Mouse (Mus musculus) forebrain, embryonic 14.5 days (tissue): Measurements from ENCODE around the gene Itprid1. TPM values are rescaled to one million over a fixed set of nuclear protein-coding genes. Genes with fewer than 3 reads are reported as not detected.

ENCODE experiments used
- ATAC-seq: fragments of 200-750 bp; cut with Nextera tagmentation; 2 replicates; pipeline ENCODE4 v1.8.0; 2017; ENCODE audit warnings: mild to moderate bottlenecking, moderate library complexity
- DNase-seq: peaks from one replicate; pipeline ENCODE4 v3.0.0-alpha.2; 2015; ENCODE audit warnings: low spot score
- H3K27ac ChIP-seq: fragments of 300-500 bp; sonication (generic); 2 replicates; pipeline ENCODE4 v1.5.1; 2014; ENCODE audit warnings: low read depth, mild to moderate bottlenecking, control low read depth, low read length, moderate library complexity
- H3K27me3 ChIP-seq: fragments of 300-500 bp; sonication (generic); replicated peaks from 2 replicates; pipeline ENCODE4 v1.6.1; 2014; ENCODE audit warnings: low read length, control low read depth, mixed read lengths; ENCODE audit not compliant: control insufficient read depth, insufficient read depth
- H3K36me3 ChIP-seq: fragments of 300-500 bp; sonication (generic); 2 replicates; pipeline ENCODE4 v1.6.1; 2014; ENCODE audit warnings: low read length, control low read depth; ENCODE audit not compliant: control insufficient read depth, insufficient read depth
- H3K4me1 ChIP-seq: fragments of 300-500 bp; sonication (generic); 2 replicates; pipeline ENCODE4 v1.6.1; 2014; ENCODE audit warnings: antibody characterized with exemption, low read length, control low read depth; ENCODE audit not compliant: control insufficient read depth, insufficient read depth
- H3K4me2 ChIP-seq: fragments of 300-500 bp; sonication (generic); 2 replicates; pipeline ENCODE4 v1.6.1; 2014; ENCODE audit warnings: mild to moderate bottlenecking, control low read depth, low read length
- H3K4me3 ChIP-seq: fragments of 300-500 bp; sonication (generic); 2 replicates; pipeline ENCODE4 v1.5.1; 2014; ENCODE audit warnings: low read depth, low read length, control low read depth
- H3K9ac ChIP-seq: fragments of 300-500 bp; sonication (generic); 2 replicates; pipeline ENCODE4 v1.6.1; 2014; ENCODE audit warnings: mild to moderate bottlenecking, low read length, control low read depth, moderate library complexity
- H3K9me3 ChIP-seq: fragments of 300-500 bp; sonication (generic); replicated peaks from 2 replicates; pipeline ENCODE4 v1.6.1; 2016; ENCODE audit warnings: low read length, control low read depth, mixed read lengths; ENCODE audit not compliant: control insufficient read depth
- WGBS: fragments of 180-500 bp; shearing (Covaris S2); extraction: QIAGEN DNeasy Blood & Tissue Kit; methylation state at CpG from one replicate; pipeline ENCODE4 v1.1.7; 2014; 5-methylcytosine and 5-hydroxymethylcytosine counted together
- polyA plus RNA-seq: library from polyadenylated mRNA; unstranded; fragments of >200 nt; fragmentation: Nextera tagmentation; extraction: Ambion mirVana; gene quantifications from 2 replicates; pipeline ENCODE4 v1.2.1, GENCODE M21; 2014

The Itprid1 gene
- polyA plus RNA-seq, 1 experiment from 2014 or later, result 2.2 TPM

DNA sequence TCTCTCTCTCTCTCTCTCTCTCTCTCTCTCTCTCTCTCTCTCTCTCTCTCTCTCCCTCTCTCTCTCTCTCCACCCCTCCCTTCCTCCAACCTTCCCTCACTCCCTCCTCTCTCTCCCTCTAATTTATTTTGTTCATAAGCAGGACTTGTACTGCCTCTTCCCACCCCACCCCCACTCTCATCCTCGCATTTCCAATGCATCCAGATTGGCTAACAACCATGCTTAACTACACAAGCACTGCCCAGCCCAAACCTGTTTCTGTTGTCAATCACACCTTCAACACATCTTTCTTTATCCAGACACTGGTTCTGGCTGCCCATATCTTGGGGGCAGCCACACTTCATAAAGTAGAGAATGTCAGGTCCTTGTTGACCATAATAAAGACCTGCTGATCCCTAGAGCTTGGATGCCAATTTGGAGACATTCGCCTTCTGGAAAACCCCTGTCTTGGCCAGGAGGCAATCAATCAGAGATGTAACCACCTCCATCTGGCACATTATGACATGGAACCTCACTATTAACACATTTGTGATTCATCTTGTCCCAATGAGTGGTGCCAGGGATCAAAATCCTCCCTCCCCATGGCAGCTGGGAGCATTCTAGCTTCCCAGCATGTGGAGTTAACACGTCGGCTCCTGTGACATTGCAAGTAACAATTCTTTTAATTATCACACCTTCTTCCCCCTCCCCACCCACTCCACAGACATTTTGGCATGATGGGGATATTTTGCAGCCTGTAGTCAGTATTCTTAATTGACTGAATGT lies 84.4 kb downstream of the Itprid1 start:
- DNase-seq (peak; percentile 93), ATAC-seq (peak; percentile 87)
- Histone ChIP-seq H3K4me1 (peaks cover 10% of the 10 kb centered on the region; the same call in 1 of the 2 replicates), H3K27ac (peak overlapping the region; percentile 97), H3K4me2 (peak overlapping the region; percentile 32; the same call in 1 of the 2 replicates), H3K27me3 (no peaks in the 10 kb centered on the region), H3K9me3 (no peaks in the 10 kb centered on the region), H3K9ac (peak overlapping the region; percentile 52; the same call in 1 of the 2 replicates), H3K36me3 (no peaks in the 10 kb centered on the region), H3K4me3 (no peak overlapping the region)
- 49% methylated on average over 4 of the region's 4 CpGs for WGBS

DNA sequence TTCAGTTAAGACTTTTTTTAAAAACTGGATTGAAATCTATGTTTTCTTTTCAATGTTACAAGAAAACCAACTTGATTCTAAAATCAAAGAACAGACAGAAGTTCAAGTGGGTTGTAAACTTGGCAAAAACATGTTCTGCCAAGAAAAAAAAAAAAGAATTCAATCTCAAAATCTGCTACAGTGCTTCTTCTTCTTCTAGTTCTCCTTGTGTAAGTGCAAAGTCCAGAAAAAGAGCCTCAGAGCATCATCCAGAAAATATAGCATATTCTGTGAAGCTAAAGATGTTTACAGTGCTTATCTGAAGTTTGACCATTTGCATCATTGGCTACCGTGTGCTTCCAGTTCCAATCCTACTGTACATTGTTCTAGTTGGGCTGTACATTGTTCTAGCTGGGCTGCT lies 108.0 kb downstream of the Itprid1 start:
- DNase-seq (no peak), ATAC-seq (no peak)
- H3K4me3 ChIP-seq, result no peak overlapping the region
- no peaks in the 10 kb centered on the region for H3K27me3 ChIP-seq
- H3K27ac ChIP-seq, result no peak overlapping the region
- H3K9me3 ChIP-seq, result no peaks in the 10 kb centered on the region
- 93% methylated on average over 1 of the region's 1 CpGs for WGBS
- no peaks in the 10 kb centered on the region for H3K4me1 ChIP-seq
- H3K36me3 ChIP-seq, result no peaks in the 10 kb centered on the region
- H3K4me2 ChIP-seq, result no peak overlapping the region
- no peak overlapping the region for H3K9ac ChIP-seq

DNA sequence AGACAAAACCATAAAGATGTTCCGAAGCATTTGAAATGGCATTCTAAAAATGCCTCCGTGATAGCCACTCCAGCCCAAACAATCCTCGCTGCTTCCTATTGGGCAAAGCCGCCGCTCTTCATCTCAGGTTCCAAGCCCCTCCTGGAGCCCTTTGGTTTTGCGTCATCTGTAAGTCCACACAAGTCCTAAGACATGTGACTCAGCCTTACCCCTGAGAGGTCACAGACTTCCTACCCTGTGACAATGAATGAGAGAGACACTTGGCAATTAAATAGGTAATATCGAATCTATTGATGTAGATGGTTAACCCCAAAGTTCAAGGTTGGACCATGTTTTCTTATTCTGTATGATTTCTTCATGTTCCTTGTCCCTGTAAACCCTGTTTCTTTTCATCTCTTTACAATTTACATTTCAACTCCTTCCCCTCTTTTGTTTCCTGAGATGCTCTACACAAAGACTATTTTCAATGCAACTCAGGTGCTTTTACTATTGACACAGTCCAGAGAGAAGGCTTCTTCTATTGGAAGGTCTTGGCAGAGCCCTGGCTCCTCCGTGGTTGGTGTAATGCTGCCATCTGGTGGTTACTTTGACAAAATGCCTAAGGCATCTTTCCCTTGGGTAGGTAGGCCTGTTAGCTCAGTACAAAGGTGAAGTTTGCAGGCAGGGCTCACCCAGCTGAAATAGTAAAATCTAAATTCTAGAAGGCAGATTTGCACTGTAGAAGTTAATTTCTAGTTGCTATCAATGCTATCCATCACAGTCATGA lies 113.8 kb downstream of the Itprid1 start:
- Histone ChIP-seq H3K27ac (no peak overlapping the region), H3K4me3 (no peak overlapping the region), H3K27me3 (no peaks in the 10 kb centered on the region), H3K9ac (no peak overlapping the region), H3K36me3 (no peaks in the 10 kb centered on the region), H3K9me3 (no peaks in the 10 kb centered on the region), H3K4me1 (no peaks in the 10 kb centered on the region), H3K4me2 (no peak overlapping the region)
- DNase-seq (peak; percentile 90), ATAC-seq (peak; percentile 94)
- WGBS, result 76% methylated on average over 8 of the region's 8 CpGs

DNA sequence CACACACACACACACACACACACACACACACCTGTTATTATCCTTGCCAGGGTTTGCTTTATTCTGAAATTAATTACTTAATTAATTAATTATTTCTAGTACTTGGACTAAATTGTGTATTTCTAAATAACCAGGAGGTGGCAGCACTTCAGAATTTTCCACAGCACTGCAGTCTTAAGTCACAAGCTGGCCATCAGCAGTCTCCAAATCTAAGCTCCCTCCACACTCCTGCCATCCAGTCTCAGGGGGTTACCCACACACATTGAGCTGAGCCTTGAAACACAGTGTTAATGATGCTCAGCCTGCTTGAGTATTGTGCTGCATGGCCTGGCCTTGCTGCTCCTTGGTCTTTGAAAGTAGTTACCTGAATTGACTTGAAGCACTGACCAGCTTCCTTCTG lies 136.3 kb downstream of the Itprid1 start:
- H3K9me3 ChIP-seq, result no peaks in the 10 kb centered on the region
- no peaks in the 10 kb centered on the region for H3K27me3 ChIP-seq
- H3K9ac ChIP-seq, result no peak overlapping the region
- no peak overlapping the region for H3K4me2 ChIP-seq
- no peak overlapping the region for H3K27ac ChIP-seq
- no peak overlapping the region for H3K4me3 ChIP-seq
- no peaks in the 10 kb centered on the region for H3K36me3 ChIP-seq
- DNase-seq (peak; percentile 80), ATAC-seq (peak; percentile 72)
- no peaks in the 10 kb centered on the region for H3K4me1 ChIP-seq

DNA sequence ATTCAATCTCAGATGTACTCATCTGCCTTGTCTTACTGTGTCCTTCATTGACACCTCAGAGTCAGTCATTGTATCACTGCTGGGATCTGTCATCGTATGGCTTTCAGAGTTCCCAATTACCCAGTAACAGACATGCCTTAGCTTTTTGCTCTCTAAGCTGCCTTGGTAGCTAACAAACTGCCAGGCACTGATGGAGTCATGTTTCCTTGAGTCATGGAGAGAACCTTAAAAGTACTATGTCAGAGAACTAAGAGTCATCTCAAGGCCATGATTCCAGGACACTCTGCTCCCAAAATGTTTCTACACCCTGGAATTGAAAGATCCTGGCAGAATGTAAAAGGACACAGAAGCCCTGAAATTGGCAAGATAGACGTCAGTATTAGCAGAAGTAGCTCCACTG lies 143.1 kb downstream of the Itprid1 start:
- no peaks in the 10 kb centered on the region for H3K36me3 ChIP-seq
- no peak overlapping the region for H3K27ac ChIP-seq
- no peaks in the 10 kb centered on the region for H3K4me1 ChIP-seq
- no peaks in the 10 kb centered on the region for H3K9me3 ChIP-seq
- WGBS, result 77% methylated on average over 2 of the region's 2 CpGs
- no peak for ATAC-seq
- no peaks in the 10 kb centered on the region for H3K27me3 ChIP-seq
- no peak overlapping the region for H3K9ac ChIP-seq
- DNase-seq, result no peak
- H3K4me2 ChIP-seq, result no peak overlapping the region
- no peak overlapping the region for H3K4me3 ChIP-seq

DNA sequence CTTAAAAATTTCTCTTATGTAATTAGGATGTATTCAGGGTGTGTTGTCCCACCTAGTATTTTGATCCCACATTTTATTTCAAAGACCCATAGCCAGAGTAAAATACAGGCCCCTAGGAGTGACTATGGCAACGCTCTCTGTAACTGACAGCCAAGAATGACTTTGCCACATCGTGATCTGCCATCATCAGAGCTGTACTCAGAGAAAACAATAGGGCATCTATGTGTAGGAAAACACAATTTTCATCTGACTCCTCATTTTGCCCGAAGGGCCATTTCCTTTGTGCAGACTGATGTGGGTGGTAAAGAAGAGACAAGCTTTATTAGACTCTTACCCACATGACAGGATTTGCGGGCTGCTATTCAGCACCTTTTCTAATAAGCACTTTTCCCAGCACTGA lies 172.0 kb downstream of the Itprid1 start:
- Histone ChIP-seq H3K36me3 (no peaks in the 10 kb centered on the region), H3K27me3 (no peaks in the 10 kb centered on the region), H3K4me3 (no peak overlapping the region), H3K27ac (no peak overlapping the region), H3K9ac (no peak overlapping the region), H3K4me1 (peaks cover 4% of the 10 kb centered on the region; the same call in 1 of the 2 replicates), H3K4me2 (no peak overlapping the region), H3K9me3 (no peaks in the 10 kb centered on the region)
- 79% methylated on average over 4 of the region's 4 CpGs for WGBS
- ATAC-seq (no peak), DNase-seq (no peak)

DNA sequence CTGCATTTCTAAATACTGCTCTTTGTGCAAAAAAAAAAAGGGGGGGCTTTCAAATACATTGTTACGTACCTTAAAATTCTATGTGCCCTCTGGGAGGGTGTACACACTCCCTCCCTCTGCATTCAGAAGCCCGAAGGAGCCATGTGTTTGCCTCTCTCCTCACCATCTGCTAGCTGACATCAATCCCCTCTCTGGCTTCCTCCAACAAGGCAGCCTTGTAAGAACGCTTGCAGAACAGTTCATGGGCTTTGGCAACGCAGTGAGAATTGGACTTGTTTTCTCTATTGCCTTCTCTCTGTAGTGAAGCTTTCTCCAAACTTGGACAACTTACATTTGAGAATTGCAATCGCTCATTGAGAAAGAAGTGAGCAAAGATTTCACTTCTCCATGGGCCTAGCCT lies 175.7 kb downstream of the Itprid1 start:
- H3K27me3 ChIP-seq, result no peaks in the 10 kb centered on the region
- DNase-seq, result peak; percentile 49
- H3K9ac ChIP-seq, result no peak overlapping the region
- no peak overlapping the region for H3K4me3 ChIP-seq
- peaks cover 4% of the 10 kb centered on the region; the same call in 1 of the 2 replicates for H3K4me1 ChIP-seq
- H3K27ac ChIP-seq, result no peak overlapping the region; the same call in 1 of the 2 replicates
- H3K9me3 ChIP-seq, result no peaks in the 10 kb centered on the region
- H3K4me2 ChIP-seq, result no peak overlapping the region
- 59% methylated on average over 5 of the region's 5 CpGs for WGBS
- H3K36me3 ChIP-seq, result no peaks in the 10 kb centered on the region
- peak; percentile 65; the same call in 1 of the 2 replicates for ATAC-seq

DNA sequence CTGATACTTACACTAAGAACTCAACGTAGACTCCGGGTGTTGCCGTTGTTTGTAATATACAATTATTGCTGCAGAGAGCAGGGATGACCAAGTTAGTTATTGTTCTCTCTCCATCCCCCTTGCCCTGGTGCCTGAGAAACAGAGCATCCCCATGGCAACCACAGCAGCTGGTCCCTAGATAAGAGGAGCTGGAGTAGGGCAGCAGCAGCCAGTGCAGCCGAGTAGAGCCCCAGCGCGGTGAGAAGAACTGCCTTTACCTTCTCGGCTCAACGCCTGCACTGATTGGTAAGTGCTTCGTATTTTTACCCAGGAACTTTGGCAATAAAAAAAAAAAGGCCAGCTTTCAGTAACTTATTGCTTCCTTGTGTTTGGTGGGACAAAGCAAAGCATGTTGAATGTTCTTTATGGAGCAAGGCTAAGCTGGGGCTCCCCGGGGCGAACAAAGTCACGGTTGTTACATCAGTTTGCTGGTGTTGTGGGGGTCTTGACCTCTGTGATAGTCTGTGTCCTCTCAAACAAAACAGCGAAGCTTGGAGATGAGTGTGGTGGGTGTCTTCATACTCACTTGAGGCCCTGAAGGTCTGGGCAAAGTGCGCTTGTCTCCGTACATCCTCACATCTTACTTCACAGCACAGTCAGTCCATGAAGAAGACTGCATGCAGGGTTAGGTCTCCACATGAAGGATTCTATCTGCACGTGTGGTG lies 180.7 kb downstream of the Itprid1 start, which contains the start of gene Ppp1r17:
Ppp1r17 (plus strand) TSS at position 207 of the 704 bp plus-strand sequence.
- no peak within 1 kb of the TSS for H3K9ac ChIP-seq
- H3K4me3 ChIP-seq, result no peak within 1 kb of the TSS
- H3K27me3 ChIP-seq, result no peaks in the 10 kb centered on the region
- no peak within 1 kb of the TSS for H3K27ac ChIP-seq
- H3K9me3 ChIP-seq, result no peaks in the 10 kb centered on the region
- DNase-seq, result peak; percentile 69
- no peaks in the 10 kb centered on the region for H3K36me3 ChIP-seq
- 72% methylated on average over 16 of the region's 16 CpGs for WGBS
- peak; percentile 89 for ATAC-seq
- H3K4me1 ChIP-seq, result peaks cover 6% of the 10 kb centered on the region; the same call in 1 of the 2 replicates
- H3K4me2 ChIP-seq, result peak within 1 kb of the TSS; percentile 5; the same call in 1 of the 2 replicates
